Mouse (Mus musculus) embryonic fibroblast, embryonic 13.5 days (primary cell): Measurements from ENCODE around the gene Sik3.

Experiments used
- CTCF ChIP-seq: IDR thresholded peaks from 2 replicates; pipeline ENCODE4 v1.5.1; 2011; ENCODE audit warnings: mild to moderate bottlenecking, control low read depth, low read length, moderate library complexity, borderline replicate concordance; ENCODE audit not compliant: insufficient read depth
- POLR2A ChIP-seq: IDR thresholded peaks from 2 replicates; pipeline ENCODE4 v1.6.1; 2011; ENCODE audit warnings: low read depth, mild to moderate bottlenecking, control low read depth, low read length, moderate library complexity

DNA sequence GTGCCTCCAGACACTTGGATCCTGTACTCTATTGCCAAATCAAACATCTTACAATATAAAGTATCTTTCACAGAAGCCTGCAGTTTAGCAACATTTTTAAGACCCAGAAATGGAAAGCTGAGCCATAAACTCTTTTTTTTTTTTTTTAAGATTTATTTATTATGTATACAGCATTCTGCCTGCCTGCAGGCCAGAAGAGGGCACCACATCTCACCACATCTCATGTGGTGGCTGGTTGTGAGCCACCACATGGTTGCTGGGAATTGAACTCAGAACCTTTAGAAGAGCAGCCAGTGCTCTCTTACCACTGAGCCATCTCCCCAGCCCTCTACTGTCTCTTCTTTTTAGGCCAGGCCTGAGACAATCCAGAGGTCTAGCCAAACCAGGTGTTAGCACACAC, 31.3 kb upstream of the Sik3 start:
- TF ChIP-seq POLR2A, result no peak
- TF ChIP-seq CTCF, result peak; percentile 18; the same call in 1 of the 2 replicates
